Mouse (Mus musculus) gastrocnemius, postnatal 25 days (tissue): ENCODE data around the gene Gnb2. TPM values are rescaled to one million over a fixed set of nuclear protein-coding genes. Genes with fewer than 3 reads are reported as not detected.

Source experiments
- microRNA-seq, 2 experiments: library from miRNA; unstranded; fragments of <30 nt; microRNA quantifications; one replicate each; pipeline ENCODE4 v1.2.0; 2021; ENCODE audit warnings: borderline replicate concordance in 2 of 2
- total RNA-seq, 2 experiments: library from RNA; stranded (reverse); gene quantifications; 1 replicate in 1 of 2; 2 replicates in 1 of 2; pipeline ENCODE4 v1.2.3; 2021

The Gnb2 gene
- total RNA-seq, 2 experiments from 2014 or later = 129 to 130 TPM

Small RNA genes within 50 kb of the gene (microRNA-seq; reads per million reads assigned to microRNA genes)
- gene Mir6418 = 0 reads per million in 2 experiments

Other genes with a start within 250 kb of the Gnb2 start
- 10 to 100 TPM; 26.4 to 40.7 TPM for gene Ache, start 246.0 kb downstream of the Gnb2 start, total RNA-seq
- 10 to 100 TPM; 18.3 to 24.4 TPM for gene Ufsp1, start 238.9 kb downstream of the Gnb2 start, total RNA-seq
- 10 to 100 TPM; 38.5 to 44.7 TPM for gene Srrt, start 225.8 kb downstream of the Gnb2 start, total RNA-seq
- gene Trip6, start 219.1 kb downstream of the Gnb2 start, total RNA-seq = 1 to 10 TPM; 5.2 to 5.3 TPM
- 1 to 10 TPM; 2.3 to 3.1 TPM for gene Slc12a9, start 199.9 kb downstream of the Gnb2 start, total RNA-seq
- gene Ephb4, start 183.4 kb downstream of the Gnb2 start, total RNA-seq = 10 to 100 TPM; 13.4 to 15.8 TPM
- under 1 TPM in 1 of 2 experiments, not detected in 1; 0.08 TPM for gene Zan, start 56.4 kb downstream of the Gnb2 start, total RNA-seq
- 1 to 10 TPM; 9.7 to 9.9 TPM for gene Pop7, start 31.0 kb downstream of the Gnb2 start, total RNA-seq
- gene Gigyf1, start 15.0 kb downstream of the Gnb2 start, total RNA-seq = 10 to 100 TPM; 15.2 to 17.5 TPM
- not detected for gene Epo, start 268 bp downstream of the Gnb2 start, total RNA-seq
- gene Actl6b, start 20.0 kb upstream of the Gnb2 start, total RNA-seq = not detected
- gene Tfr2, start 36.3 kb upstream of the Gnb2 start, total RNA-seq = not detected
- 10 to 100 TPM; 12.5 to 12.8 TPM for gene Mospd3, start 67.5 kb upstream of the Gnb2 start, total RNA-seq
- gene Pcolce, start 80.3 kb upstream of the Gnb2 start, total RNA-seq = 100 to 1,000 TPM in 1 of 2 experiments, 10 to 100 TPM in 1; 79.0 to 112 TPM
- under 1 TPM; 0.16 to 0.18 TPM for gene Fbxo24, start 95.5 kb upstream of the Gnb2 start, total RNA-seq
- 10 to 100 TPM; 13.9 to 15.4 TPM for gene Lrch4, start 95.6 kb upstream of the Gnb2 start, total RNA-seq
- gene Gm20605, start 95.7 kb upstream of the Gnb2 start, total RNA-seq = 1 to 10 TPM; 2.9 to 3.9 TPM
- gene Sap25, start 107.8 kb upstream of the Gnb2 start, total RNA-seq = 1 to 10 TPM; 1.8 to 2.7 TPM
- gene Irs3, start 112.2 kb upstream of the Gnb2 start, total RNA-seq = 1 to 10 TPM in 1 of 2 experiments, under 1 TPM in 1; 0.36 to 1.5 TPM
- gene Agfg2, start 151.2 kb upstream of the Gnb2 start, total RNA-seq = 1 to 10 TPM; 3.3 to 4.7 TPM
- gene Nyap1, start 208.1 kb upstream of the Gnb2 start, total RNA-seq = under 1 TPM; 0.10 to 0.35 TPM
- gene Tsc22d4, start 212.2 kb upstream of the Gnb2 start, total RNA-seq = 10 to 100 TPM; 57.8 to 59.1 TPM
- gene Ppp1r35, start 245.3 kb upstream of the Gnb2 start, total RNA-seq = 1 to 10 TPM; 7.1 to 8.9 TPM